Mouse (Mus musculus): Measurements from ENCODE around the gene Ifit3. TPM values are rescaled to one million over a fixed set of nuclear protein-coding genes. Genes with fewer than 3 reads are reported as not detected.
A peak's percentile ranks its signal among the peaks of the same experiment; 100 is the strongest.
"Not testable (repeated sequence)": the region's sequence is repeated elsewhere in the genome, so short reads cannot be mapped to it uniquely, and the experiment has no call there.

The Ifit3 gene
- 1.2 and 1.7 TPM in 2 replicates for polyA plus RNA-seq (2014; fragmentation: Nextera tagmentation; extraction: Ambion mirVana)

DNA sequence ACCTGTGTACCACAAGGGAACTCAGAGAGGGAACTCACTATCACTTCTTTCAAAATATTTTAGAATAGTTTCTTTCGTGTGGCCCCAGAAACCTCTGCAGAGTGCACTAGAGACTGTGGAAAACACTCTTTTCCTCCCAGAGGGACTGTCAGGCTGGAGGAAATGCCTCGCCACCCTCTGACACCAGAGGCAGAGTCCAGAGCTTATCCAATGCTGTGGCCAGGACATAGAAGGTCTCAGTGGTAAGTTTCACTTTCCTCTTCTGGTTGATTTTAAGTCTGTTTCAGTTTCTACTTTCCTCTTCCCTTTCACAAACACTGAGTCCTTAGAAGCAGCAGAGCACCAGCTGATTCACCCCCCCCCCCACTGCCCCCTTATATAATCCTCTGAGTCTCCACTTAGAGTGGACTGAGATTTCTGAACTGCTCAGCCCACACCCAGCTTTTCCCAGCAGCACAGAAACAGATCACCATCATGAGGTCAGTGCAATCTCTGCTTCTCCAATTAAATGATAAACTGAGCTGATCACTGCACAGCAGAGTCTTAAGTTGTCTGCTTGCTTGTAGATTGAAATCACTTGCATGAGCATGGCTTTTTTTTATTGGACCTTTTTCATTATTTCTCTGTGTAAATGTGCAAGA, at the start of gene Ifit3:
TSS of gene Ifit3 (plus strand) at position 406 of the 641 bp plus-strand sequence.
- not testable (repeated sequence) for H3K36me3 ChIP-seq (ENCODE audit: control insufficient read depth, insufficient read depth, low read length); H3K9ac ChIP-seq (ENCODE audit: low read length); H3K27ac ChIP-seq (replicated peaks in 1 of 2; ENCODE audit: control insufficient read depth in 1 of 2, insufficient read depth in 1 of 2, low read depth in 2 of 2, low read length in 2 of 2); ATAC-seq (ENCODE audit: insufficient number of reproducible peaks, insufficient read depth, low FRiP score, low read depth); H3K27me3 ChIP-seq (ENCODE audit: control insufficient read depth, insufficient read depth, low read length); H3K9me3 ChIP-seq (ENCODE audit: control insufficient read depth, low read length); H3K4me3 ChIP-seq (ENCODE audit: control insufficient read depth in 1 of 2, insufficient read depth in 1 of 2, low read depth in 1 of 2, low read length in 2 of 2); H3K4me2 ChIP-seq (ENCODE audit: low read length); H3K4me1 ChIP-seq (ENCODE audit: control insufficient read depth in 2 of 2, insufficient read depth in 2 of 2, low read length in 2 of 2)
- 30% methylated on average over 2 of the region's 2 CpGs for WGBS

DNA sequence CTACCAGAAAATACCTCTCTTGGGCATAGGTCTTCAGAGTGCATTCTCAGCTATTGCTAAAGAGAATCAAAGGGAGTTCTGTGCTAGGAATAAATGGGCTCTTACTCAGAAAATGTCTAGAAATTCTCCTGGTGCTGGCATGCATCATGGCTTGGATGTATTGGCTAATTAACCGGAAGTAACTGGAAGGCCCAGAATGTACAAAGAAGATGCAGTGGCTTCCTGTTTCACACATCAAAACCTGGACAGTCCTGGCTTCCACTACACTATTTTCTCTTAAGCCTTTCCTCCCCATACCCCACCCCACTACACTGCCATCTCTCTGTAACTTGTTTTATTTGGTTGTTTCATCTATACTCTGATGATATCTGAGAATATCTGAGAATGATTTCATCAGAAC, 43.9 kb upstream of the Ifit3 start:
- WGBS: 68% methylated on average over 1 of the region's 1 CpGs
- H3K36me3 ChIP-seq (ENCODE audit: control insufficient read depth, insufficient read depth, low read length): no peaks in the 10 kb centered on the region
- no peak overlapping the region for H3K9ac ChIP-seq (ENCODE audit: low read length)
- no peak overlapping the region for H3K4me2 ChIP-seq (ENCODE audit: low read length)
- peaks cover 4% of the 10 kb centered on the region; the same call in 1 of the 2 replicates for H3K9me3 ChIP-seq (ENCODE audit: control insufficient read depth, low read length)
- H3K4me3 ChIP-seq (ENCODE audit: control insufficient read depth in 1 of 2, insufficient read depth in 1 of 2, low read depth in 1 of 2, low read length in 2 of 2): no peak overlapping the region
- H3K27ac ChIP-seq (replicated peaks in 1 of 2; ENCODE audit: control insufficient read depth in 1 of 2, insufficient read depth in 1 of 2, low read depth in 2 of 2, low read length in 2 of 2): no peak overlapping the region
- ATAC-seq (ENCODE audit: insufficient number of reproducible peaks, insufficient read depth, low FRiP score, low read depth): no peak
- H3K4me1 ChIP-seq (ENCODE audit: control insufficient read depth in 2 of 2, insufficient read depth in 2 of 2, low read length in 2 of 2): no peaks in the 10 kb centered on the region
- H3K27me3 ChIP-seq (ENCODE audit: control insufficient read depth, insufficient read depth, low read length): no peaks in the 10 kb centered on the region

GRCm38 (mm10) chr19:34546211-34546610, 37.1 kb upstream of the Ifit3 start:
- H3K9me3 ChIP-seq (ENCODE audit: control insufficient read depth, low read length): no peaks in the 10 kb centered on the region
- H3K4me3 ChIP-seq (ENCODE audit: control insufficient read depth in 1 of 2, insufficient read depth in 1 of 2, low read depth in 1 of 2, low read length in 2 of 2): no peak overlapping the region
- H3K4me2 ChIP-seq (ENCODE audit: low read length): no peak overlapping the region
- H3K27me3 ChIP-seq (ENCODE audit: control insufficient read depth, insufficient read depth, low read length): no peaks in the 10 kb centered on the region
- peaks cover 0 to 4% of the 10 kb centered on the region in 2 experiments; a peak in 1 of 4 replicates for H3K4me1 ChIP-seq (ENCODE audit: control insufficient read depth in 2 of 2, insufficient read depth in 2 of 2, low read length in 2 of 2)
- H3K36me3 ChIP-seq (ENCODE audit: control insufficient read depth, insufficient read depth, low read length): no peaks in the 10 kb centered on the region
- no peak overlapping the region for H3K9ac ChIP-seq (ENCODE audit: low read length)
- H3K27ac ChIP-seq (replicated peaks in 1 of 2; ENCODE audit: control insufficient read depth in 1 of 2, insufficient read depth in 1 of 2, low read depth in 2 of 2, low read length in 2 of 2): no peak overlapping the region
- no peak for ATAC-seq (ENCODE audit: insufficient number of reproducible peaks, insufficient read depth, low FRiP score, low read depth)
- WGBS: 78% methylated on average over 4 of the region's 4 CpGs

GRCm38 (mm10) chr19:34547976-34548375, 35.4 kb upstream of the Ifit3 start:
- Histone ChIP-seq H3K4me1 (ENCODE audit: control insufficient read depth in 2 of 2, insufficient read depth in 2 of 2, low read length in 2 of 2) (peaks cover under 1 to 14% of the 10 kb centered on the region in 2 experiments; a peak in 3 of 4 replicates), H3K4me2 (ENCODE audit: low read length) (no peak overlapping the region), H3K9me3 (ENCODE audit: control insufficient read depth, low read length) (no peaks in the 10 kb centered on the region), H3K4me3 (ENCODE audit: control insufficient read depth in 1 of 2, insufficient read depth in 1 of 2, low read depth in 1 of 2, low read length in 2 of 2) (no peak overlapping the region), H3K9ac (ENCODE audit: low read length) (no peak overlapping the region), H3K36me3 (ENCODE audit: control insufficient read depth, insufficient read depth, low read length) (no peaks in the 10 kb centered on the region), H3K27me3 (ENCODE audit: control insufficient read depth, insufficient read depth, low read length) (no peaks in the 10 kb centered on the region), H3K27ac (replicated peaks in 1 of 2; ENCODE audit: control insufficient read depth in 1 of 2, insufficient read depth in 1 of 2, low read depth in 2 of 2, low read length in 2 of 2) (no peak overlapping the region)
- 28% methylated on average over 7 of the region's 7 CpGs for WGBS
- ATAC-seq (ENCODE audit: insufficient number of reproducible peaks, insufficient read depth, low FRiP score, low read depth): no peak

- Histone ChIP-seq H3K36me3 (ENCODE audit: control insufficient read depth, insufficient read depth, low read length) (no peaks in the 10 kb centered on the region), H3K4me1 (ENCODE audit: control insufficient read depth in 2 of 2, insufficient read depth in 2 of 2, low read length in 2 of 2) (peaks cover 4 to 24% of the 10 kb centered on the region in 2 experiments; a peak in 3 of 4 replicates), H3K4me3 (ENCODE audit: control insufficient read depth in 1 of 2, insufficient read depth in 1 of 2, low read depth in 1 of 2, low read length in 2 of 2) (peak overlapping the region in 1 of 2 experiments; percentile 57; a peak in 2 of 4 replicates), H3K4me2 (ENCODE audit: low read length) (peak overlapping the region; percentile 78), H3K9ac (ENCODE audit: low read length) (peak overlapping the region; percentile 56), H3K27me3 (ENCODE audit: control insufficient read depth, insufficient read depth, low read length) (no peaks in the 10 kb centered on the region), H3K9me3 (ENCODE audit: control insufficient read depth, low read length) (0 out of 2 replicates have a peak, but pooled peaks cover 3% of the 10 kb centered on the region), H3K27ac (replicated peaks in 1 of 2; ENCODE audit: control insufficient read depth in 1 of 2, insufficient read depth in 1 of 2, low read depth in 2 of 2, low read length in 2 of 2) (peak overlapping the region in 1 of 2 experiments; percentile 67; a peak in 1 of 4 replicates)
- ATAC-seq (ENCODE audit: insufficient number of reproducible peaks, insufficient read depth, low FRiP score, low read depth): no peak
- WGBS: 25% methylated on average over 4 of the region's 4 CpGs
Observed at GRCm38 (mm10) chr19:34550205-34550533, 33.2 kb upstream of the Ifit3 start.

GRCm38 (mm10) chr19:34550534-34551223, 32.7 kb upstream of the Ifit3 start, which contains the start of gene Ifit2:
Gene Ifit2, plus strand, starts transcription at chr19:34550694.
- ATAC-seq (ENCODE audit: insufficient number of reproducible peaks, insufficient read depth, low FRiP score, low read depth): peak; percentile 82
- H3K4me3 ChIP-seq (ENCODE audit: control insufficient read depth in 1 of 2, insufficient read depth in 1 of 2, low read depth in 1 of 2, low read length in 2 of 2): peak within 1 kb of the TSS; percentile 57 to 77
- WGBS: 1% methylated on average over 22 of the region's 22 CpGs
- peak within 1 kb of the TSS; percentile 59 for H3K9ac ChIP-seq (ENCODE audit: low read length)
- no peaks in the 10 kb centered on the region for H3K36me3 ChIP-seq (ENCODE audit: control insufficient read depth, insufficient read depth, low read length)
- H3K4me1 ChIP-seq (ENCODE audit: control insufficient read depth in 2 of 2, insufficient read depth in 2 of 2, low read length in 2 of 2): peaks cover 4 to 24% of the 10 kb centered on the region in 2 experiments; a peak in 3 of 4 replicates
- H3K9me3 ChIP-seq (ENCODE audit: control insufficient read depth, low read length): 0 out of 2 replicates have a peak, but pooled peaks cover 3% of the 10 kb centered on the region
- peak within 1 kb of the TSS; percentile 78 for H3K4me2 ChIP-seq (ENCODE audit: low read length)
- H3K27ac ChIP-seq (replicated peaks in 1 of 2; ENCODE audit: control insufficient read depth in 1 of 2, insufficient read depth in 1 of 2, low read depth in 2 of 2, low read length in 2 of 2): peak within 1 kb of the TSS; percentile 83 to 90
- H3K27me3 ChIP-seq (ENCODE audit: control insufficient read depth, insufficient read depth, low read length): no peaks in the 10 kb centered on the region

- Histone ChIP-seq H3K4me2 (ENCODE audit: low read length) (peak overlapping the region; percentile 78), H3K4me3 (ENCODE audit: control insufficient read depth in 1 of 2, insufficient read depth in 1 of 2, low read depth in 1 of 2, low read length in 2 of 2) (peak overlapping the region; percentile 0; a peak in 3 of 4 replicates), H3K27me3 (ENCODE audit: control insufficient read depth, insufficient read depth, low read length) (no peaks in the 10 kb centered on the region), H3K4me1 (ENCODE audit: control insufficient read depth in 2 of 2, insufficient read depth in 2 of 2, low read length in 2 of 2) (peaks cover 4 to 24% of the 10 kb centered on the region in 2 experiments; a peak in 3 of 4 replicates), H3K36me3 (ENCODE audit: control insufficient read depth, insufficient read depth, low read length) (no peaks in the 10 kb centered on the region), H3K27ac (replicated peaks in 1 of 2; ENCODE audit: control insufficient read depth in 1 of 2, insufficient read depth in 1 of 2, low read depth in 2 of 2, low read length in 2 of 2) (peak overlapping the region; percentile 83 to 90), H3K9ac (ENCODE audit: low read length) (peak overlapping the region; percentile 59), H3K9me3 (ENCODE audit: control insufficient read depth, low read length) (0 out of 2 replicates have a peak, but pooled peaks cover 3% of the 10 kb centered on the region)
- ATAC-seq (ENCODE audit: insufficient number of reproducible peaks, insufficient read depth, low FRiP score, low read depth): no peak
- WGBS: 27% methylated on average over 5 of the region's 5 CpGs
Observed at GRCm38 (mm10) chr19:34551981-34552380, 31.4 kb upstream of the Ifit3 start.

All from heart, embryonic 14.5 days (tissue).